Mouse (Mus musculus): Measurements from ENCODE around the gene Fam71e1. TPM values are rescaled to one million over a fixed set of nuclear protein-coding genes. Genes with fewer than 3 reads are reported as not detected.

Gene Fam71e1
- 2.0 TPM for polyA plus RNA-seq (2014; fragmentation: Illumina TruSeq; extraction: RNeasy Lipid Tissue Mini Kit (QIAGEN cat#74804); ENCODE audit: low read depth, low replicate concordance)

DNA sequence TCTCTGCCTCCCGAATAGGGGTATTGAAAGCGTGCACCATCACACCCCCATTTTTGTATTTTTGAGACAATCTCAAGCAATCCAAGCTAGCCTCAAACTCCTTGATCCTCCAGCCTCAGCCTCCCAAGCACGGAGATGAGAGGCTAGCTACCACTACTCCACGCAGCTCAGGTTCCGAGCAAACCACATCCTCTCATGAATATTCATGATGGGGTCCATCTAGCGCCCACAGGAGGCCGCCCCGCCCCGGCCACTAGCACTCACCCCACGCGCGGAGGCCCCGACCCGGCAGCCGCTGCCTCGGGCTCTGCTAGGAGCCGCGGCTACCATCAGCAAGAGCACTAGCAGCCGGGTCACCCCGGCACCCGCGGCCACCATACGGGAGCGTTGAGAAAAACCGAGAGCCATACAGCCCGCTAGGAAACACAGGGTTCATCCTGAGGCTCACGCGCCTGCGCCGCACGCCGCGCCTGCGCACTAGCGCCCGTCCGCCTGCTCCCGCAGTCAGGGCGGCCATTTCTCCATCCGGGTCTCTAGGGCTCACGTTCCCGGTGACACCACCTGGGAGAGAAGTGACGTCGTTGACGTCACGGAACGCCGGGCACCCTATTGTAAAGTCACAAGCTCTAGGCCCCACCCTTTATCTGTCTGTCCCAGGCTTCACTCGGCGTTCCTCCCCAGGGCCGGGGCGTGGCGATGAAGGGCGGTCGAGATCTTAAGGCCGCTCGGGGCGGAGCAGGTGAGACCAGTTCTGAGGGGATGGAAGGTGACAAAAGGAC, at the start of gene Fam71e1, which contains the start of gene Emc10:
TSS of gene Fam71e1 (plus strand) at position 590 of the 779 bp plus-strand sequence.
TSS of gene Emc10 (minus strand) at position 538 of the 779 bp plus-strand sequence.

GRCm38 (mm10) chr7:44465111-44465510, 31.3 kb upstream of the Fam71e1 start, which contains the start of gene Aspdh:
Aspdh (plus strand) TSS chr7:44465391.

DNA sequence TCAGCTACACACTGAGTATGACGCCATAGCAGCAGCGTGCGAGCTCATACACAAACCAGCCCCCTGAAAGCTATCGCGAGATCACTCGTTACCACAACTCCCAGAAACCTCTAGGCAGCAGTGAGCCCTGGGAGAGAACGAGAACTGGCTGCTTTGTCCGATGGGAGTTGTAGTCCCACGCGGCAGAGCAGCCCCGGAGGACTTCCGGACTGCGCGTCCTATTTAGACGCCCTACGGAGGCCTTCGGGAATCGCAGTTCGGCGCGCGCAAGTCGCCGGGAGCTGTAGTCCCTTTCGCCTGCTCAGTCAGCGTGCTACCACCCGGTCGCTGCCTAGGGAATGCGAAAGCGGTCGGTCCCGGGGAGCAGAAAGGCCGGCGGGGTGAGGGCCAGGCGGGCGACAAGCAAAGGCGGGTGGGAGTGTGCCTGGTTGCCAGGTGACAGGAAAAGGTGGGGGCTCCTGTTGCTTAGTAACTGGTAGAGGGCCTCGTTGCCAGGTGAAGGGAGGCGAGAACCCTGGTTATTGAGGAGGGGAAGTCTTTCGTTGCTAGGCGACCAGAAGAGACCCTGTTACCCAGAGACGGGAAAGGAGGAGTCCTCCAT, 28.5 kb upstream of the Fam71e1 start, which contains the start of gene Josd2:
TSS of gene Josd2 (plus strand) at position 170 of the 601 bp plus-strand sequence.

GRCm38 (mm10) chr7:44524502-44524901, 28.1 kb downstream of the Fam71e1 start, which contains the start of gene Mybpc2:
Mybpc2 (minus strand) TSS chr7:44524656.

DNA sequence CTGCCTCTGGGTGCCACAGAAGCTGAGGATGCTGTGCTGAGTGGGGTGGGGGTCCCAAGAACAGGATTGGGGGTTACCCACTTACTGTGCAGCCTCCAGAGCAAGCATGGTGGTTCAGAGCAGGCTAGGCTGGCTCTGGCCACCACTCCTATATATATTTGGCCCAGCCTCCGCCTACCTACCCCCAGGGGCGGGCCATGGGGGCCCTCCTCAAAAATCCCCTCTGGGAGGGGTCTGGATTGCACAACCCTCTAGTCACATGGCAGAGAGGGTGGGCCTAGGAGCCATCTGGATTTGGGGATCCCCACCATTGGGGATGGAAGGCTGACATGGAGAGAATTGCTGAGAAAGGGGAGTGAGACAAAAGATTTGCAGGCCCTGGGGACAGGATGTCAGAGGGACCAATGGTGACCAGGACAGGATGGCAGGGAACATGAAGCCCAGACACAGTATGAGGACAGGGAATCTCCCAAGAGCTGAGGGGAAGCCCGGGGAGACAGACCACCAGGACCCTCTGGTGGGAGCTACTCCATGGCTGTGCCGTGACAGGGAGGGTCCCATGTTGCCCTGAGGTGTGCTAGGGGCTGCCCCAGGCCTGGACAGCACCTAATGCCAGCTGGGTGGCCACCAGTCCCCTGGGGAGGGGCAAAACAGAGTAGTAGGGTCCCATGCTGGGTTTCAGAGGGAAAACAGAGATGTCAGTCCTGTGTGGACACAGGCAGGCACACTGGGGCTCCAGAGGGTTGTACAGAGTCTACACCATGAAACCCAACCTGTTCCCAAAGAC, 35.8 kb downstream of the Fam71e1 start, which contains the start of gene Spib:
TSS of gene Spib (minus strand) at position 126 of the 787 bp plus-strand sequence.

GRCm38 (mm10) chr7:44548497-44549087, 52.2 kb downstream of the Fam71e1 start, which contains the start of gene Pold1:
Pold1 (minus strand) TSS chr7:44548849.

Other genes with a start within 250 kb of the Fam71e1 start
- 0.68 TPM for gene 1700028J19Rik, start 249.9 kb upstream of the Fam71e1 start, polyA plus RNA-seq (2014; fragmentation: Illumina TruSeq; extraction: RNeasy Lipid Tissue Mini Kit (QIAGEN cat#74804); ENCODE audit: low read depth, low replicate concordance)
- 18.5 TPM for gene 2410002F23Rik, start 249.9 kb upstream of the Fam71e1 start, polyA plus RNA-seq (2014; fragmentation: Illumina TruSeq; extraction: RNeasy Lipid Tissue Mini Kit (QIAGEN cat#74804); ENCODE audit: low read depth, low replicate concordance)
- not detected for gene Acp4, start 239.2 kb upstream of the Fam71e1 start, polyA plus RNA-seq (2014; fragmentation: Illumina TruSeq; extraction: RNeasy Lipid Tissue Mini Kit (QIAGEN cat#74804); ENCODE audit: low read depth, low replicate concordance)
- not detected for gene Gm15517, start 235.1 kb upstream of the Fam71e1 start, polyA plus RNA-seq (2014; fragmentation: Illumina TruSeq; extraction: RNeasy Lipid Tissue Mini Kit (QIAGEN cat#74804); ENCODE audit: low read depth, low replicate concordance)
- 1.3 TPM for gene Clec11a, start 189.7 kb upstream of the Fam71e1 start, polyA plus RNA-seq (2014; fragmentation: Illumina TruSeq; extraction: RNeasy Lipid Tissue Mini Kit (QIAGEN cat#74804); ENCODE audit: low read depth, low replicate concordance)
- 1.0 TPM for gene Shank1, start 186.3 kb upstream of the Fam71e1 start, polyA plus RNA-seq (2014; fragmentation: Illumina TruSeq; extraction: RNeasy Lipid Tissue Mini Kit (QIAGEN cat#74804); ENCODE audit: low read depth, low replicate concordance)
- gene Syt3, start 112.5 kb upstream of the Fam71e1 start, polyA plus RNA-seq (2014; fragmentation: Illumina TruSeq; extraction: RNeasy Lipid Tissue Mini Kit (QIAGEN cat#74804); ENCODE audit: low read depth, low replicate concordance), result 2.6 TPM
- not detected for gene 1700008O03Rik, start 110.8 kb upstream of the Fam71e1 start, polyA plus RNA-seq (2014; fragmentation: Illumina TruSeq; extraction: RNeasy Lipid Tissue Mini Kit (QIAGEN cat#74804); ENCODE audit: low read depth, low replicate concordance)
- gene Lrrc4b, start 67.6 kb upstream of the Fam71e1 start, polyA plus RNA-seq (2014; fragmentation: Illumina TruSeq; extraction: RNeasy Lipid Tissue Mini Kit (QIAGEN cat#74804); ENCODE audit: low read depth, low replicate concordance), result 11.4 TPM
- 0.73 TPM for gene Aspdh, start 31.2 kb upstream of the Fam71e1 start, polyA plus RNA-seq (2014; fragmentation: Illumina TruSeq; extraction: RNeasy Lipid Tissue Mini Kit (QIAGEN cat#74804); ENCODE audit: low read depth, low replicate concordance)
- 151 TPM for gene Josd2, start 28.6 kb upstream of the Fam71e1 start, polyA plus RNA-seq (2014; fragmentation: Illumina TruSeq; extraction: RNeasy Lipid Tissue Mini Kit (QIAGEN cat#74804); ENCODE audit: low read depth, low replicate concordance)
- gene Emc10, start 52 bp upstream of the Fam71e1 start, polyA plus RNA-seq (2014; fragmentation: Illumina TruSeq; extraction: RNeasy Lipid Tissue Mini Kit (QIAGEN cat#74804); ENCODE audit: low read depth, low replicate concordance), result 83.3 TPM
- 13.4 TPM for gene Mybpc2, start 28.1 kb downstream of the Fam71e1 start, polyA plus RNA-seq (2014; fragmentation: Illumina TruSeq; extraction: RNeasy Lipid Tissue Mini Kit (QIAGEN cat#74804); ENCODE audit: low read depth, low replicate concordance)
- gene Spib, start 35.5 kb downstream of the Fam71e1 start, polyA plus RNA-seq (2014; fragmentation: Illumina TruSeq; extraction: RNeasy Lipid Tissue Mini Kit (QIAGEN cat#74804); ENCODE audit: low read depth, low replicate concordance), result 0.31 TPM
- 8.1 TPM for gene Pold1, start 52.3 kb downstream of the Fam71e1 start, polyA plus RNA-seq (2014; fragmentation: Illumina TruSeq; extraction: RNeasy Lipid Tissue Mini Kit (QIAGEN cat#74804); ENCODE audit: low read depth, low replicate concordance)
- gene Nr1h2, start 57.4 kb downstream of the Fam71e1 start, polyA plus RNA-seq (2014; fragmentation: Illumina TruSeq; extraction: RNeasy Lipid Tissue Mini Kit (QIAGEN cat#74804); ENCODE audit: low read depth, low replicate concordance), result 66.6 TPM
- 0.68 TPM for gene Napsa, start 75.8 kb downstream of the Fam71e1 start, polyA plus RNA-seq (2014; fragmentation: Illumina TruSeq; extraction: RNeasy Lipid Tissue Mini Kit (QIAGEN cat#74804); ENCODE audit: low read depth, low replicate concordance)
- 2.5 TPM for gene Kcnc3, start 94.1 kb downstream of the Fam71e1 start, polyA plus RNA-seq (2014; fragmentation: Illumina TruSeq; extraction: RNeasy Lipid Tissue Mini Kit (QIAGEN cat#74804); ENCODE audit: low read depth, low replicate concordance)
- gene Myh14, start 174.3 kb downstream of the Fam71e1 start, polyA plus RNA-seq (2014; fragmentation: Illumina TruSeq; extraction: RNeasy Lipid Tissue Mini Kit (QIAGEN cat#74804); ENCODE audit: low read depth, low replicate concordance), result 60.7 TPM
- not detected for gene Izumo2, start 212.2 kb downstream of the Fam71e1 start, polyA plus RNA-seq (2014; fragmentation: Illumina TruSeq; extraction: RNeasy Lipid Tissue Mini Kit (QIAGEN cat#74804); ENCODE audit: low read depth, low replicate concordance)

Data from heart, adult 10 weeks (tissue).